Mouse (Mus musculus) myocyte (in vitro differentiated cells): ENCODE measurements at regions not wholly inside any gene's neighbourhood (a gene's known extent, or its start where the extent isn't known, plus 50 kb on each side); places are given as distances from the start of the nearest gene placed in this dataset.

ENCODE experiments used
- H3K27me3 ChIP-seq: one replicate; pipeline ENCODE4 v1.6.1; 2011; ENCODE audit not compliant: control insufficient read depth, insufficient read depth, insufficient read length
- H3K36me3 ChIP-seq: one replicate; pipeline ENCODE4 v1.6.1; 2011; ENCODE audit not compliant: control insufficient read depth, insufficient read depth
- H3K4me2 ChIP-seq: one replicate; pipeline ENCODE4 v1.6.1; 2011; ENCODE audit warnings: low read depth, control low read depth
- H3K4me3 ChIP-seq: one replicate; pipeline ENCODE4 v1.5.1; 2011; ENCODE audit warnings: mild to moderate bottlenecking, control low read depth, moderate library complexity
- H3K79me2 ChIP-seq: one replicate; pipeline ENCODE4 v1.6.1; 2011; ENCODE audit not compliant: control insufficient read depth, insufficient read depth
- H3ac ChIP-seq: one replicate; pipeline ENCODE4 v1.6.1; 2011; ENCODE audit not compliant: control insufficient read depth, insufficient read length
- CEBPB ChIP-seq: IDR thresholded peaks from 2 replicates; pipeline ENCODE4 v1.6.1; 2011; ENCODE audit warnings: mild to moderate bottlenecking, moderate library complexity; ENCODE audit not compliant: poor library complexity, insufficient read depth, severe bottlenecking
- E2F4 ChIP-seq: IDR thresholded peaks from one replicate; pipeline ENCODE4 v1.6.1; 2011; ENCODE audit warnings: mild to moderate bottlenecking, control low read depth, moderate library complexity; ENCODE audit not compliant: insufficient read depth
- MAX ChIP-seq: IDR thresholded peaks from one replicate; pipeline ENCODE4 v1.6.1; 2011; ENCODE audit warnings: low read depth, mild to moderate bottlenecking, control low read depth
- MYOD1 ChIP-seq, 3 experiments: IDR thresholded peaks; one replicate each; pipeline ENCODE4 v1.6.1; 2011; ENCODE audit warnings: control low read depth in 2 of 3, low read depth in 2 of 3, mild to moderate bottlenecking in 2 of 3, moderate library complexity in 1 of 3; ENCODE audit not compliant: insufficient read length in 2 of 3, control insufficient read depth in 1 of 3
- MYOG ChIP-seq, 3 experiments: IDR thresholded peaks; one replicate each; pipeline ENCODE4 v1.6.1; 2011; ENCODE audit warnings: control low read depth in 2 of 3, low read depth in 2 of 3, mild to moderate bottlenecking in 2 of 3; ENCODE audit not compliant: insufficient read length in 2 of 3, control insufficient read depth in 1 of 3, insufficient read depth in 1 of 3
- POLR2A ChIP-seq: IDR thresholded peaks from one replicate; pipeline ENCODE4 v1.6.1; 2011; ENCODE audit warnings: low read depth, mild to moderate bottlenecking, control low read depth, moderate library complexity; ENCODE audit not compliant: insufficient read length
- POLR2AphosphoS2 ChIP-seq: IDR thresholded peaks from one replicate; pipeline ENCODE4 v1.6.1; 2011; ENCODE audit warnings: low read depth, control low read depth; ENCODE audit not compliant: insufficient read length
- REST ChIP-seq: IDR thresholded peaks from one replicate; pipeline ENCODE4 v1.6.1; 2011; ENCODE audit warnings: mild to moderate bottlenecking, control low read depth, moderate library complexity; ENCODE audit not compliant: insufficient read depth, insufficient read length
- SRF ChIP-seq: IDR thresholded peaks from one replicate; pipeline ENCODE4 v1.6.1; 2011; ENCODE audit warnings: low read depth; ENCODE audit not compliant: control insufficient read depth, insufficient read length
- TCF12 ChIP-seq: IDR thresholded peaks from one replicate; pipeline ENCODE4 v1.6.1; 2011; ENCODE audit warnings: mild to moderate bottlenecking, control low read depth; ENCODE audit not compliant: poor library complexity, insufficient read depth, severe bottlenecking
- TCF3 ChIP-seq: IDR thresholded peaks from one replicate; pipeline ENCODE4 v1.6.1; 2011; ENCODE audit warnings: low read depth, control low read depth; ENCODE audit not compliant: insufficient read length
- USF1 ChIP-seq: IDR thresholded peaks from one replicate; pipeline ENCODE4 v1.6.1; 2011; ENCODE audit warnings: low read depth, mild to moderate bottlenecking, control low read depth, moderate library complexity

DNA sequence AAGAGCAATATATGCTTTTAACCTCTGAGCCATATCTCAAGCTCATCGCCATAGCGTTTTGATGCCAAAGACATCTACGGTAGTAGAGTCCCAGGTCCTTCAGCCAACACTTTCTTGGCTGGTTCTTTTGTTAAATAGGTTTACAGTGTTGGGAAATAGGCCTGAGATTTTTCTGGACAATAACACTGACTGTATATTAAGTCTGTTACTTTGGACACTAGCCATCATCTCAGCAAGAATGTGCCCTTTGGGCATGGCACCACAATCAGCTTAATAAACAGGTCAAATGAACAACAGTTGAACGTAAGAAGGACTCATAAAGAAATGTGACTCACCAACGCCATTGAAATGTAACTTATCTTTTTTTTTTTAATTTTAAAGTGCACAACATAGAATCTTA, 68.6 kb upstream of the Adamts9 start:
- Histone ChIP-seq H3ac (no peak overlapping the region), H3K27me3 (no peaks in the 10 kb centered on the region), H3K4me2 (no peak overlapping the region), H3K4me3 (no peak overlapping the region), H3K36me3 (no peaks in the 10 kb centered on the region), H3K79me2 (no peaks in the 10 kb centered on the region)
- TF ChIP-seq POLR2AphosphoS2 (no peak), REST (no peak), MAX (no peak), E2F4 (no peak), TCF12 (no peak), USF1 (no peak), MYOG (IDR thresholded peaks at IDR 0.05; ENCODE audit: control insufficient read depth in 1 of 3, insufficient read depth in 1 of 3, insufficient read length in 2 of 3, low read depth in 2 of 3) (no peak), POLR2A (no peak), CEBPB (no peak), TCF3 (no peak), MYOD1 (IDR thresholded peaks at IDR 0.05; ENCODE audit: control insufficient read depth in 1 of 3, insufficient read length in 2 of 3, low read depth in 2 of 3) (no peak), SRF (no peak)

- H3ac ChIP-seq, result no peak overlapping the region
- H3K4me3 ChIP-seq, result no peak overlapping the region
- H3K79me2 ChIP-seq, result no peaks in the 10 kb centered on the region
- no peaks in the 10 kb centered on the region for H3K36me3 ChIP-seq
- TF ChIP-seq POLR2A, result no peak
- TF ChIP-seq POLR2AphosphoS2, result no peak
- no peak for TF ChIP-seq MYOD1 (IDR thresholded peaks at IDR 0.05; ENCODE audit: control insufficient read depth in 1 of 3, insufficient read length in 2 of 3, low read depth in 2 of 3)
- no peak for TF ChIP-seq MYOG (IDR thresholded peaks at IDR 0.05; ENCODE audit: control insufficient read depth in 1 of 3, insufficient read depth in 1 of 3, insufficient read length in 2 of 3, low read depth in 2 of 3)
- H3K27me3 ChIP-seq, result no peaks in the 10 kb centered on the region
- H3K4me2 ChIP-seq, result no peak overlapping the region
These were observed 61.4 kb upstream of the Adamts9 start for GRCm38 (mm10) chr6:93004587-93005240.

DNA sequence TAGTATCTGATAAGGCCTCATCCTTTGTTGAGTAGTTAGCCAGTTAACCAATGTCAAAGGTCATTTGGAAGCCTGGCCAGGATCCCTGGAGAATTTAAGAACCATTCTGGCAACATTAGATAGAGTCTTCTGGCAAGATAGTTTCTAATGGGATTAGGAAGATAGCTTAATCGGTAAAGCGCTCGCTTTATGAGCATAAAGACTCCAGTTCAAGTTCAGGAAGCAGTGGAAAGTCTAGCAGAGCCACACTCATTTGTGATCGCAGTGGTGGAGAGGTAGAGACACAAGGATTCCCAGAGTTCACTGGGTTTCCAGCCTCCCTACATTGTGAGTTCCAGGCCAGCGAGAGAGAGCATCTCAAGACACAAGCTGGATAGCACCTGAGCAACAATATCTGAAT, 60.5 kb upstream of the Adamts9 start:
- H3K27me3 ChIP-seq, result no peaks in the 10 kb centered on the region
- no peak for TF ChIP-seq TCF3
- TF ChIP-seq USF1, result no peak
- no peak for TF ChIP-seq SRF
- TF ChIP-seq REST, result no peak
- TF ChIP-seq TCF12, result no peak
- TF ChIP-seq E2F4, result no peak
- TF ChIP-seq MYOD1 (IDR thresholded peaks at IDR 0.05; ENCODE audit: control insufficient read depth in 1 of 3, insufficient read length in 2 of 3, low read depth in 2 of 3), result no peak
- no peak for TF ChIP-seq POLR2A
- TF ChIP-seq MYOG (IDR thresholded peaks at IDR 0.05; ENCODE audit: control insufficient read depth in 1 of 3, insufficient read depth in 1 of 3, insufficient read length in 2 of 3, low read depth in 2 of 3), result no peak
- no peak for TF ChIP-seq CEBPB
- no peak for TF ChIP-seq POLR2AphosphoS2
- no peak for TF ChIP-seq MAX
- H3K4me3 ChIP-seq, result no peak overlapping the region
- no peaks in the 10 kb centered on the region for H3K79me2 ChIP-seq
- no peak overlapping the region for H3K4me2 ChIP-seq
- no peak overlapping the region for H3ac ChIP-seq
- no peaks in the 10 kb centered on the region for H3K36me3 ChIP-seq

DNA sequence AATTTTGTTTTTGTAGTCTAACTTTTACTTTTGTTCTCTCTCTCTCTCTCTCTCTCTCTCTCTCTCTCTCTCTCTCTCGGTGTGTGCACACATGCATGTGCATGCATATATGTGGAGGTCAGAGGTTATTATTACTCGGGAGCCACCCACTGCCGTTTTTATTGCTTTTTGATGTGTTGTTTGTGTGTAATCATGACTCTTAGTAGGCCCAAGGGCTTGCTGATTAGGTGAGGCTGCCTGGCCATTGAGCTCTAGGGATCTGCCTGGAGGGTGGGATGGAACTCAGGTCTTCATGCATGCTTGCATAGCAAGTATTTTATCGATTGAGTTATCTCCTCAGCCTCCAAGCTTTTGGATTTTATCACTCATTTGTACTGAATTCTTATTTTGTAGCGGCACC, 50.4 kb upstream of the Adamts9 start:
- H3K79me2 ChIP-seq, result no peaks in the 10 kb centered on the region
- H3K36me3 ChIP-seq, result no peaks in the 10 kb centered on the region
- H3K4me2 ChIP-seq, result no peak overlapping the region
- TF ChIP-seq MYOD1 (IDR thresholded peaks at IDR 0.05; ENCODE audit: control insufficient read depth in 1 of 3, insufficient read length in 2 of 3, low read depth in 2 of 3) (no peak), TCF3 (no peak), MYOG (IDR thresholded peaks at IDR 0.05; ENCODE audit: control insufficient read depth in 1 of 3, insufficient read depth in 1 of 3, insufficient read length in 2 of 3, low read depth in 2 of 3) (no peak), MAX (no peak), REST (no peak), USF1 (no peak)
- no peak overlapping the region for H3K4me3 ChIP-seq
- H3ac ChIP-seq, result no peak overlapping the region
- no peaks in the 10 kb centered on the region for H3K27me3 ChIP-seq
